Mouse (Mus musculus) heart, embryonic 13.5 days (tissue): ENCODE results near the gene Prr15l. TPM values are rescaled to one million over a fixed set of nuclear protein-coding genes. Genes with fewer than 3 reads are reported as not detected.

Source experiments
- ATAC-seq: fragments of 200-750 bp; cut with Nextera tagmentation; 2 replicates; pipeline ENCODE4 v1.8.0; 2017; ENCODE audit warnings: moderate TSS enrichment; ENCODE audit not compliant: insufficient number of reproducible peaks, low FRiP score, low TSS enrichment; ENCODE audit errors: extremely low read depth
- H3K27ac ChIP-seq: fragments of 300-500 bp; sonication (generic); replicated peaks from 2 replicates; pipeline ENCODE4 v1.5.1; 2015; ENCODE audit warnings: moderate library complexity, mild to moderate bottlenecking, inconsistent platforms
- H3K27me3 ChIP-seq: fragments of 300-500 bp; sonication (generic); replicated peaks from 2 replicates; pipeline ENCODE4 v1.6.1; 2015; ENCODE audit warnings: mild to moderate bottlenecking, inconsistent platforms
- H3K36me3 ChIP-seq: fragments of 300-500 bp; sonication (generic); 2 replicates; pipeline ENCODE4 v1.6.1; 2015; ENCODE audit warnings: mild to moderate bottlenecking, inconsistent platforms
- H3K4me1 ChIP-seq: fragments of 300-500 bp; sonication (generic); 2 replicates; pipeline ENCODE4 v1.6.1; 2015; ENCODE audit warnings: inconsistent platforms
- H3K4me2 ChIP-seq: fragments of 300-500 bp; sonication (generic); 2 replicates; pipeline ENCODE4 v1.6.1; 2015; ENCODE audit warnings: inconsistent platforms, mild to moderate bottlenecking, moderate library complexity
- H3K4me3 ChIP-seq: fragments of 300-500 bp; sonication (generic); 2 replicates; pipeline ENCODE4 v1.5.1; 2015; ENCODE audit warnings: moderate library complexity, mild to moderate bottlenecking, inconsistent platforms
- H3K9ac ChIP-seq: fragments of 300-500 bp; sonication (generic); 2 replicates; pipeline ENCODE4 v1.6.1; 2015; ENCODE audit warnings: inconsistent platforms, mild to moderate bottlenecking, moderate library complexity
- H3K9me3 ChIP-seq: fragments of 300-500 bp; sonication (generic); 2 replicates; pipeline ENCODE4 v1.6.1; 2016; ENCODE audit warnings: inconsistent platforms
- WGBS: fragments of 180-500 bp; shearing (Covaris S2); methylation state at CpG from one replicate; pipeline ENCODE4 v1.1.7; 2015; ENCODE audit warnings: mixed read lengths; 5-methylcytosine and 5-hydroxymethylcytosine counted together
- polyA plus RNA-seq: library from polyadenylated mRNA; unstranded; fragments of >200 nt; fragmentation: Nextera tagmentation; extraction: Ambion mirVana; gene quantifications from 2 replicates; pipeline ENCODE4 v1.2.1, GENCODE M21; 2015

The Prr15l gene
- polyA plus RNA-seq, 1 experiment from 2014 or later = 0.79 TPM

GRCm38 (mm10) chr11:96937549-96938425 lies 9.9 kb downstream of the Prr15l start:
- H3K4me2 ChIP-seq = no peak overlapping the region
- ATAC-seq = no peak
- peaks cover 12% of the 10 kb centered on the region for H3K36me3 ChIP-seq
- H3K27ac ChIP-seq = no peak overlapping the region
- H3K9me3 ChIP-seq = no peaks in the 10 kb centered on the region
- 42% methylated on average over 10 of the region's 10 CpGs for WGBS
- H3K4me3 ChIP-seq = no peak overlapping the region
- H3K9ac ChIP-seq = no peak overlapping the region
- no peaks in the 10 kb centered on the region for H3K27me3 ChIP-seq
- peaks cover 23% of the 10 kb centered on the region for H3K4me1 ChIP-seq

- Histone ChIP-seq H3K4me1 (peaks cover 23% of the 10 kb centered on the region), H3K4me2 (no peak overlapping the region), H3K36me3 (peaks cover 12% of the 10 kb centered on the region), H3K27me3 (no peaks in the 10 kb centered on the region), H3K9ac (no peak overlapping the region), H3K4me3 (no peak overlapping the region), H3K9me3 (no peaks in the 10 kb centered on the region), H3K27ac (no peak overlapping the region)
- 76% methylated on average over 6 of the region's 6 CpGs for WGBS
- no peak for ATAC-seq
These were observed 10.5 kb downstream of the Prr15l start for GRCm38 (mm10) chr11:96938426-96938800.

GRCm38 (mm10) chr11:96940578-96941465 lies 12.9 kb downstream of the Prr15l start:
- H3K36me3 ChIP-seq = peaks cover 12% of the 10 kb centered on the region
- no peak overlapping the region for H3K27ac ChIP-seq
- H3K9me3 ChIP-seq = no peaks in the 10 kb centered on the region
- H3K4me1 ChIP-seq = peaks cover 23% of the 10 kb centered on the region
- no peaks in the 10 kb centered on the region for H3K27me3 ChIP-seq
- H3K4me3 ChIP-seq = no peak overlapping the region
- 61% methylated on average over 16 of the region's 16 CpGs for WGBS
- H3K4me2 ChIP-seq = peak overlapping the region; percentile 43
- no peak overlapping the region; the same call in 1 of the 2 replicates for H3K9ac ChIP-seq
- ATAC-seq = no peak

- Histone ChIP-seq H3K9ac (no peak overlapping the region; the same call in 1 of the 2 replicates), H3K4me3 (peak overlapping the region; percentile 60)
These were observed 14.2 kb downstream of the Prr15l start for GRCm38 (mm10) chr11:96941989-96942590.

GRCm38 (mm10) chr11:96943746-96944304 lies 15.9 kb downstream of the Prr15l start, which contains the start of gene Pnpo:
Gene Pnpo, minus strand, starts transcription at chr11:96943986.
- H3K27me3 ChIP-seq = no peaks in the 10 kb centered on the region
- H3K9me3 ChIP-seq = no peaks in the 10 kb centered on the region
- H3K4me3 ChIP-seq = peak within 1 kb of the TSS; percentile 60
- peaks cover 11% of the 10 kb centered on the region for H3K36me3 ChIP-seq
- peak within 1 kb of the TSS; percentile 78 for H3K9ac ChIP-seq
- peak within 1 kb of the TSS; percentile 55 for H3K27ac ChIP-seq
- peak; percentile 89 for ATAC-seq
- WGBS = under 1% methylated on average over 29 of the region's 29 CpGs
- H3K4me1 ChIP-seq = peaks cover 22% of the 10 kb centered on the region
- peak within 1 kb of the TSS; percentile 85 for H3K4me2 ChIP-seq

More at GRCm38 (mm10) chr11:96941989-96942590, 14.2 kb downstream of the Prr15l start:
- ATAC-seq = no peak
- WGBS = 73% methylated on average over 6 of the region's 6 CpGs
- no peaks in the 10 kb centered on the region for H3K9me3 ChIP-seq
- H3K27ac ChIP-seq = peak overlapping the region; percentile 17; the same call in 1 of the 2 replicates
- peak overlapping the region; percentile 85 for H3K4me2 ChIP-seq
- H3K36me3 ChIP-seq = peaks cover 12% of the 10 kb centered on the region
- no peaks in the 10 kb centered on the region for H3K27me3 ChIP-seq
- H3K4me1 ChIP-seq = peaks cover 25% of the 10 kb centered on the region

DNA sequence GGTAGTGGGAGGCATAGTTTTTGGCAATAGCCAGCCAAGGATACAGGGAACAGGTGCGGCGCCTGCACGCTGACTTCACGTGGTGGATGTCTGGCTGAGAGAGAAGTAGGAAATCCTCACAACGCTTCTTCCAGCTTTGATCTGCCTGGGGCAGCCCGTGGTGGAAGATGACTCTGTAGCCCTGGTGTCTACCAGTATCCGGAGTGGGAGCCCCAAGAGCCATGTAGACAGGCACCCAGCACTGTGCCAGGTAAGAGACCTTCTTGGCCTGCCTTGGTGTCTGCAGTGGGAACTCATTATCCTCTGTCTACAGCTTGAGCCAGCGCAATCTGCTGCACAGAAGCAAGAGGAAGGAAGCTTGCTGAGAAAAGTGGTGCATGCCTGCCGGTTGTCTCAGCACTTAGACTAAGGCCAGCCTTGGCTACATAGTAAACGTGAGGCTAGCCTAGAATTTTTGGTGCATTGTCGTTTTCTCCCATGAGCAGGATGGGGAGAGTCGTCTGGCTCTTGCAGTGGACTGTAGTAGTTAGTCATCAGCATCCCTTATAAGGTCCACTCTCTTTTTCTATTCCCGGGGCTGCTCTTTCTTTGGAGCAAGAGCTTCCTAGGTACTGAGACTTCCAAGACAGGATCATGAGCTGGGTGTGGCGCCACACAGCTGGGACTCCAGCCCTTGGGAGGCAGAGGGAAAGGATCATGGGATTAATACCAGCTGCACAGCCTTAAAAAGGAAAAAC lies 17.1 kb downstream of the Prr15l start:
- Histone ChIP-seq H3K27me3 (no peaks in the 10 kb centered on the region), H3K9ac (peak overlapping the region; percentile 76), H3K4me3 (peak overlapping the region; percentile 60), H3K9me3 (no peaks in the 10 kb centered on the region), H3K36me3 (no peaks in the 10 kb centered on the region), H3K4me1 (peaks cover 22% of the 10 kb centered on the region), H3K27ac (no peak overlapping the region), H3K4me2 (peak overlapping the region; percentile 85)
- ATAC-seq = no peak
- 72% methylated on average over 14 of the region's 14 CpGs for WGBS

- 73% methylated on average over 9 of the region's 9 CpGs for WGBS
- H3K4me1 ChIP-seq = peaks cover 22% of the 10 kb centered on the region
- peaks cover 11% of the 10 kb centered on the region for H3K36me3 ChIP-seq
- peak overlapping the region; percentile 30; the same call in 1 of the 2 replicates for H3K4me2 ChIP-seq
- H3K9me3 ChIP-seq = no peaks in the 10 kb centered on the region
- H3K4me3 ChIP-seq = no peak overlapping the region
- no peak for ATAC-seq
- no peaks in the 10 kb centered on the region for H3K27me3 ChIP-seq
- H3K9ac ChIP-seq = no peak overlapping the region; the same call in 1 of the 2 replicates
- no peak overlapping the region for H3K27ac ChIP-seq
These were observed 18.6 kb downstream of the Prr15l start for GRCm38 (mm10) chr11:96946498-96946897.

- H3K27ac ChIP-seq = no peak overlapping the region
These were observed 19.9 kb downstream of the Prr15l start for GRCm38 (mm10) chr11:96947849-96948248.

GRCm38 (mm10) chr11:96950767-96951166 lies 22.9 kb downstream of the Prr15l start:
- no peaks in the 10 kb centered on the region for H3K27me3 ChIP-seq
- no peak for ATAC-seq
- peaks cover 53% of the 10 kb centered on the region for H3K36me3 ChIP-seq
- no peak overlapping the region for H3K4me3 ChIP-seq
- H3K4me2 ChIP-seq = no peak overlapping the region
- H3K4me1 ChIP-seq = 0 out of 2 replicates have a peak, but pooled peaks cover 8% of the 10 kb centered on the region
- H3K9me3 ChIP-seq = no peaks in the 10 kb centered on the region
- 91% methylated on average over 3 of the region's 3 CpGs for WGBS
- H3K27ac ChIP-seq = no peak overlapping the region
- H3K9ac ChIP-seq = no peak overlapping the region

More at GRCm38 (mm10) chr11:96947849-96948248, 19.9 kb downstream of the Prr15l start:
- Histone ChIP-seq H3K4me2 (peak overlapping the region; percentile 18), H3K4me1 (peaks cover 22% of the 10 kb centered on the region), H3K9me3 (no peaks in the 10 kb centered on the region), H3K4me3 (no peak overlapping the region), H3K36me3 (peaks cover 24% of the 10 kb centered on the region), H3K9ac (no peak overlapping the region), H3K27me3 (no peaks in the 10 kb centered on the region)
- ATAC-seq = no peak
- 65% methylated on average over 4 of the region's 4 CpGs for WGBS

DNA sequence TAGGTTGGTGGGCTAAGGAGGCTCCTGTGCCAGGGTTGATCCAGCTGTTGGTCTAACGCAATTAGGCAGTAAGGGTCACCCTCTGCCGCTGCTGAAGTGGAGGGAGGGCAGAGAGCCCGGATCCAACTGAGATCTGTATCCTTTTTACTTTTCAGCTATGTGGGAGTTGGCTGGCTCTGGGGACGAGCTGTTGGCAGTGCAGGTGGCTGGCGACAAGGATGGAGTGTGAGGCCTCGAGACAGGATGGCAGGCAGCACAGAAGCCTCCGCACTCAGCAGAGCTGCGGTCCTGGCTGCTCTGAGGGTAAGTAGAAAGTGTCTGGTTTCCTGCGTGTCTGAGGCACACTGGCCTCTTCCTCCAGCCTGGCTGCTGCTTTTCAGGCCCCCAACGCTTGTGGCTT lies 24.5 kb downstream of the Prr15l start:
- H3K4me3 ChIP-seq = no peak overlapping the region
- WGBS = 70% methylated on average over 10 of the region's 10 CpGs

More for the DNA sequence above, 24.5 kb downstream of the Prr15l start:
- no peaks in the 10 kb centered on the region for H3K9me3 ChIP-seq
- H3K9ac ChIP-seq = no peak overlapping the region
- ATAC-seq = no peak
- H3K36me3 ChIP-seq = peaks cover 70% of the 10 kb centered on the region
- H3K4me2 ChIP-seq = no peak overlapping the region
- no peak overlapping the region for H3K27ac ChIP-seq
- H3K27me3 ChIP-seq = no peaks in the 10 kb centered on the region
- 0 out of 2 replicates have a peak, but pooled peaks cover 5% of the 10 kb centered on the region for H3K4me1 ChIP-seq
